Mouse (Mus musculus) inflammation-experienced regulatory T-cells, adult 6 months (primary cell): ENCODE results near the gene Rnf215. TPM values are rescaled to one million over a fixed set of nuclear protein-coding genes. Genes with fewer than 3 reads are reported as not detected.
"Not testable (repeated sequence)": the region's sequence is repeated elsewhere in the genome, so short reads cannot be mapped to it uniquely, and the experiment has no call there.

ENCODE experiments used
- ATAC-seq: one replicate; pipeline ENCODE4 v1.8.0; 2017
- polyA plus RNA-seq, 3 experiments: library from polyadenylated mRNA; unstranded; fragments of 100-300 nt; shearing (Covaris generic); gene quantifications; one replicate each; pipeline ENCODE4 v1.2.1; 2017

Rnf215 gene
- polyA plus RNA-seq = 10 to 100 TPM in 1 of 3 experiments, 1 to 10 TPM in 2; 7.5 to 10.4 (median 8.4) TPM

DNA sequence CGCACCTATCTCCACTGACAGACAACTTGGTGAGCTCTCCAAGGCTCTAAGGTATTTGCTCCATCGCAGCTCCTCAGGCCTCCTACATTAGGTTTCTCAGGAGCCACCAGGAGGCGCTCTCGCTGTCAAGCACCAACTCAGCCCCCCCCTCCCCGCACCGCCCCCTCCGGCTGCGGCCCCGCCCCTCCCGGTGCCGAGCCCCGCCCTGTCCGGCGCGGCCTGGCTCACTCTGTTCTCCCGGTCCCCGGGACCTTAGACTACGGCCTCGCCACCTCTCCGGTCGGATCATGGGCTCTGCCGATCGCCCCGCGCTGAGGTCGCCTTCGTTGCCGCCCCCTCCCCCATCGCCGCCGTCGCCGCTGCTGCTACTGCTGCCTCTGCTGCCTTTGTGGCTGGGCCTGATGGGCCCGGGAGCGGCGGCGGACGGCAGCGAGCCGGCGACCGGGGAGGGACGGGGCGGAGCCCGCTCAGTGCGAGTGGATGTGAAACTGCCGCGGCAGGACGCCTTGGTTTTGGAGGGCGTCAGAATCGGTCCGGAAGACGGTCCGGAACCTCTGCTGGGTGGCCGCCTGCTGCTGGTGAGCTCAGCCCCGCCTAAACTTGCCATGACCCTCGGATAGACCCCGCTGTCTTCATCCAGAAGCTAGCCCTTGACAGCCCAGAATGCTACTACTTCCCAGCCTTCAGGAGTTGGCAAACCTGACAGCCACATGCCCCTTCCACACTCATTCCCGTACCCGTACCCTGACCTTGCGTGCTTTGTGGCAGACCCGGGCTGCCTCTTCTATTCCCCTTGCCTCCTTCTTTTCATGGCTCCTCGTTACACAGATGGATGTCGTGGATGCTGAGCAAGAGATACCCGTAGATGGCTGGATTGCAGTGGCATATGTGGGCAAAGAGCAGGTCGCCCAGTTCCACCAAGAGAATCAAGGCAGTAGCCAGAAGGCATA, at the start of gene Rnf215:
Gene Rnf215 (plus strand): TSS at position 217 of the 950 bp plus-strand sequence.
- peak; percentile 82 for ATAC-seq

DNA sequence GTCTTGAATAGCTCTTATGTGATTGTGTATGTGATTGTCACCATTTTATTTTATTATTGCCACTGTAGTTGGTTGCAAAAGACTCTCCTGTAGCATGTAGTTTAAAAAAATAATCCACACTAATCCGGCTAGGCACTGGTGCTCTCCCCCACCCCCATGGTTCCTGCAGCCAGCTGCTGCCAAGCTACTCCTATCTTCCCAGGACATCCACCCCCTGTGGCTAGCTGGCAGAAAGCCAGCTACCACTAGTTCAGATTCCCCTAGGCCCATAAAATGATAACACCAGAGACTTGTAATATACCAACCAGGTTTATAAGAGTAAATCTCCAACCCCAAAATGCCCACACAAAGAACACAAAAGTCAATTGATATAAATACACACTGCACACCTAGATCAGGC, 48.8 kb upstream of the Rnf215 start:
- ATAC-seq = no peak

DNA sequence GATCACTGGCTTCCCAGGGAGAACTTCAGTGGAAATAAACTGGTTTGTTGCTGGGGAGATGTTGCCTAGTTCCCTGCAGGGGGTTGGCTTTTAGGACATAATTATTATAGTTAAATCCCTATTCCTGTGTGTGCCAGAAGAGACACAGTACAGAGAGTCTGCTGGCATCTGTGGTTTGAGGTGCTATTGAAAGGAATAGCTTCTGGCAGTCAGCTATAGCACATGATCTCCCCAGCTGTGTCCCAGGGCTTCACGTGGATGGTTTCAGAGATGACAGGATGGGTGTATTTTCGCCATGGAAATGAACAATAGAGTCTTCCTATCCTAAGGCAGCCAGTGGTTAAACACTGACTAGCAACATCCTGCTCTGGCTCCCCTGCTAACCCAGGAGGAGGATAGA, 47.7 kb upstream of the Rnf215 start:
- ATAC-seq = no peak

DNA sequence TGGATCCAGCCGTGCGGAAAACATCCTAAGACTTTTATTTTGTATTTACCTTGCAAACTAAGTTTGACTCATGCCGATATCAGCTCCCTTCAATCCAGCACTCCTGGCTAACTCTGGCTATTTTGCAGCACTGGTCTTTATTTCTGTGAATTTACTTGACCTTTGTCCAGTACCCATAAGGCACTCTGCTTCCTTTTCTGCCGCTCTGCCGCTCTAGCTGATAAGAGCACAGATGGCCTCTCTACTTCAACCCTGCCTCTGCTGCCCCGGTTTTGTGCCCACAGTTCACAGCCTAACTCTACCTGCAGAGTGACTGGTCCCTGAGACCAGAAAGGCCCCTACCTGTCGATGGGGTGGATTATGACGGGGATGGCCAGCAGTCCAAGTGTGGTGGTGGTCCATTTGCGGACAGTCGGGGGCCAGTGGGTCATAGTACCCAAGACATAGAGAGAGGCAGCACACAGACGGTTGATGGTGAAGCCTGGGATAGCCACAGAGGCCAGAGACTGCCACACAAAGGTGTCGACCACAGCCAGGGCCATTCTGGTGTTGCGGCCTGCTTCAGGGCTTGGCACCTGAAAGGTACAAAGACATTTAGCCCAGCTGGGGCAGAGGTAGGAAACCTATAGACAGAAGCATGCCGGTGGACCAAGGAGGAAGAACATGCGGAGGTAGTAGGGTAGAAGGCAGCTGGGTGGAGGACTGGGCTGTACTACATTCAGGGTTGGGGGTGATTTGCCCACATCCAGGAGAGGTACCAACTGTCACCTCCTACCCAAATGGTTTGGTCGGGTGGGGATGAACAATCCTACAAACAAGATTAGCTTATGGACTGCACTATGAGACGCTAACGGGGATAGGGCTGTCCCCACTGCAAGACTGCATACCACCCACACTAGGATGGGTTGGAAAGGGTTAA, 41.3 kb upstream of the Rnf215 start:
- ATAC-seq = no peak

DNA sequence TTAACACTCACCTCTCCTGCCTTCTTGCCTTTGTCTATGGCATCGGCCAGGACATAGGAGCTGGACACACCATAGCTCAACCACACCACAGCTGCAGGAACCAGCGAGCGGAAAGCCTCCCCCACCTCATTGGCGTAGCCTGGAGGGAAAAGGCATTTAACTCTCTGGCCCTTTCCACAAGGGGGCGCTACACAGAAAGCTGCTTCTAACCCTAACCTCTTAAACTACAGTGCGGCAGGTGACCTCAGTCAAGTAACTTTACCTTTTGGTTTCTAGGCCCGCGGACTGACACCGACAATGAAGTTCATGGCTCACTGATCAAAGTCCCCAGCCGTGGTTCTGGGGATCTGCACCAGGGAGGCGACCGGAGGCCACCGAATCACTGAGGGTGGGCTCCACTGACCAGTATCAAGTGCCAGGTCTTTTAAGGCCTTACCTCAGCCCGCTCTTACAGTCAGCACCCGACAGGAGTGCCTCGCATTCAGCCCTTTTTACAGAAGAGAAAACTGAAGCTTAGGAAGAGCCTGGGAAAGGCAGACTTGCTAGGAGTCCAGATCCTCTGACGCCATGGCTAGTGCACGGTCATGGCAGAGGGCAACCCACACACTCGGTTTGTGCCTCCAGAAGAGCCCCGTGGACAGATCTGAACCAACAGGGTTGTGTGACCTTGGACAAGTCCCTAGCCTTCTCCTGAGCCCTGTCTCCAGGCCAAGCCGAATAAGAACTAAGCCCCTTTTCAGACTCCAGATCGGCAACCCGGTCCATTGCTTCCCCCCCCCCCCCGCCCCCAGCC, 40.4 kb upstream of the Rnf215 start:
- ATAC-seq = peak; percentile 39

DNA sequence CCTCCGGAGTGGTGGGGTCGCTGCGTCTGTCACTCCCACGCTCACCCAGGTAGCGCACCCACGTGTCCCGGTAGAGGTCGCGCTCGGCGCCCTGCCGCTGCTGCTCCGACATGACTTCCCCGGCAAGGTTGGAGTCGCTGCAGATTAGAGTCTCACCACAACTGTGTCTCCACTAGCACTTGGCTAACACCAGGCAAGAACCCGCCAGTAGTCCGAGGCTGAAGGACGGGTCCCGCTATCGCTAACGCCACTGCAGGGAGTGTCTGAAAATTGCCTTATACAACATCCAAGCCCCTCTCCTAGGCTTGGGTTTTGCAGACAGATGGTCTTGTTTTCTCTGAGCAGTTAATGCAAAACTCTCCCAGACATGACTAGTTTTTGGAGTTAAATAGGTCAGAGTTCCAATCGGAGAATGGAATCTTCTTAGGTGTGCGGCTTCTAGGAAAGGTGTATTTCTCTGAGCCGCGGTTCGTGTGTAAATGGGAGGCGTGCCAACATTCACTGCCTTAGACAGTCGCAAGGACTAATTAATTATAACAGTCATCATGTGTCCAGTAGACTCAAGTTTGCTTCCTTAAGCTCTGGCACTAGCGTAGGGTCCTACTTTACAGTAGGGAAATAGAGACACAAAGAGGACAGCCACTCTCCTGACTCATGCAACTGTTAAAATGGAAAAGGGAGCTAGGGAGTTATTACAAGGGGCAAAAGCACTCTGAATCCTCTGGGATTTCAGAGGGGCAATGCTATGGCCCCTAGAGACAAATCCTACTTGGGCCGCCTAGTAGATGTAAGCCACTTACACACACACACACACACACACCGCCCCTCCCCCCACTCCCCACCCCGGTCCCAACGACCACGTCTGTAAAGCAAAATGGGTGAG, 39.6 kb upstream of the Rnf215 start, which contains the start of gene Mtfp1:
Gene Mtfp1 (minus strand): TSS at position 275 of the 883 bp plus-strand sequence.
- peak; percentile 31 for ATAC-seq

DNA sequence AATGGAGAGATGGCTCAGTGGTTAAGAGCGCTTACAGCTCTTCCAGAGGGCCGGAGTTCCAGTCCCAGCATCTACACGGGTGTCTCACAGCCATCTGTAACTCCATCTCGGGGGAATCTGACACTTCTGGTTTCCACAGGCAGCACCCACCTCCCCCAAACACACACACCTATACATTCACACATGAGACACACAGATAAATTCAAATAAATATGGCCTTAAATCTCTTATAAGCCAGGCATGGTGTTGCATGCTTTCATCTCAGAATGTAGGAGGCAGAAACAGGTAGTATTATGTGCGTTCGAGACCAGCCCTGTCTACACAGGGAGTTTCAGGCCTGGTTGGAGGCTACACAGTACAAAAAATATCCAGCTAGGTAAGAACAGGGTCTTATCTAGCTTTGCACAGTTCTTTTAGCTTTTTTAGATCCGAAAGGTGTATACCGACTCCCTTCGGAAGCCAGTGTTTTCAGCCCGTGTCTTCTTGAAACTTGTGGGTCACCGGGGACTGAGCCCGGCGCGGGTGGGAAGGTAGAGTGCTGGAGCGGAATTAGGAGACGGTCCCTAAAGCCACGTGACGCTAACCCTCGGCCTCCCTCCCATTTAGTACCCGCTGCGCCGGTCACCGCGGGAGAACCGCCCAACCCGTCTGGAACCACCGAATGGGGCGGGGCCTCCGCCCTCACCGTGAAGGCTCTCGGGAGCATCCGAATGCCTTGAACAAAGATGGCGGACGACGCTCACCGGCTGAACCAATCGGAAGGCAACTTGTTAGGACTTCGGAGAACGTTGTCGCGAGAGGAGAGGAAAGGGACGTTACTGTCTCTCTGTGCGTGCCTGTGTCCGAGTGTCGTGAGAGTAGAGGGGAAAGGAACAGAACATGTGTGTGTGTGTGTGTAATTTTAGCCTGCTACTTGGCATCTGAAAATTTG, 38.7 kb upstream of the Rnf215 start:
- ATAC-seq = peak; percentile 90

DNA sequence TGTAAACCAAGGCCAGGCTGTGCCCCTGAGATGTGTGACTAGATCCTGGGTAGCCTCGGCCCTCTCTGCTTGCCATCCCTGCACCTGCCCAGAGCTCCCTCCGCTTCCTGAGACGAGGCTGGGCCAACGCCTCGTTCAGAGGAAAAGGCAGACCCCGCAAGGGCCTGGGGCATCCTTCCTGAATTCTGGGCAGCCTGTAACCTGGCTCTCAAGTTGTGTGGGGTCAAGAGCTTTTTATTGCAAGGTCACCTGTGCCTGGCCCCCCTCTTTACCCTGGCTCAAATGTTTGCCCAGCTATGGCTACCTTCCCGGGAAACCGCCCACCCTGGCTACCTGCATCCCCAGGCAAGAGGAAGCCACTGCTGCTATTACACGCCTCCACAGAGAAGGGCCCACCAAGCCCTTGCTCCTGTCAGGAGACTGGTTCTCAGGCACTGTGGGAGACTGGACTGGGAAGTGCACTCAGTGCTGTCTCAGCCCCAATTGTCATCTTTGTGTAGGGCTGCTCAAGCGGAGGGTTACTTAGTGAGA, 37.8 kb upstream of the Rnf215 start:
- ATAC-seq = no peak

DNA sequence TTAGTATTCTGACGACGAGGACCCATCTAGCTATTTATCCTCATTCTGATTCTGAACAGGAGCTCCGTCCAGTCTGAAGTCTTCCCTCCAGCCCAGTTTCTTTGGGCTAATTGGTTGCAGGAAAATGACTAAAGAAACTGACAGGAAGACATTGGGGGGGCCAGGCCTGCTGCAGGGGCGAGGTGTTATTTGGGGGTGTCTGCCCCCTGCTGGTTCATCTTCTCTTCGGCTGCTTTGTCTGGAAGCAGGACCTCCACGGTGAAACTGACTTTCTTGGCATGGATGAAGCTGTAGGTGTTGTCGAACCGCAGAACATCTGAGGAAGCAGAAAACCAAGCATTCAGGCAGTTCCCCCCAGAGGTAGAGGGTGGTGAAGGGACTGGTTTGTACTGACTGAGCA, 36.9 kb upstream of the Rnf215 start:
- ATAC-seq = no peak

DNA sequence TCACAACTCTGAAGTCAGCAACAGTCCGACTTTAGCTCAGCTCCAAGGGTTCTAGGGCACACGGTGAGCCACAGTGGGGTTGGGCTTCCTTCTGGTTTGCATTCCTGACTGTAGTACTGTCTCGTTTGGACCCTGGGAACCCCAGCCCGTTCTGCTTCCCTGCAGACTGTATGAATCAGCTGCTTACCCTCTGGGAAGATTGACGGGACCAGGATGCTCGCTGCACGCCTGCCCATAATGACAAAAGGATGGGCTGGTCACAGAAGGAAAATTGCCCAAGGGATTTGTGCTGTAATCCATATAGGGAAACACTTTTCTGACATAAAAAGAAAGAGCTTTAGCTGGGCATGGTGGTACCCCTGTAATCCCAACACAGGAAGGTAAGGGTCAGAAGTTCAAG, 36.2 kb upstream of the Rnf215 start:
- no peak for ATAC-seq

DNA sequence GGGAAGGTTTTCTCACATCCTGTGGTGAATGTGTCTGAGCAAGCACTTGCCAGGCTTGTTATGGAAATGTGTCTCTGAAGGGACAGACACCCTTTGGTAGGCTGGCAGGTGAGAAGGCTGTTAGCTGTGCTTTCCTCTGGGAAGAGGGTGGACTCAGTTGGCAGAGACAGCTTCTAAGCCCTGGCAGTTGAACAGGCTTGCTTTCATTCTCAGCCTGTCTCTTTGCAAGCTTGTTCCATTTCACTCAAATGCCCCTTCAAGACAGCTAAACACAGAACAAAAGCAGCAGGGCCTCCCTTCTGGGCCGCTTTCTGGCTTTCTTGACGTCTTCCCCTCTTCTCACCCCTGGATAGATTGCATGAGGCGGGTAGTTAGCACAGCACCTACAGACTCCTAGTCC, 35.6 kb upstream of the Rnf215 start:
- ATAC-seq = no peak

DNA sequence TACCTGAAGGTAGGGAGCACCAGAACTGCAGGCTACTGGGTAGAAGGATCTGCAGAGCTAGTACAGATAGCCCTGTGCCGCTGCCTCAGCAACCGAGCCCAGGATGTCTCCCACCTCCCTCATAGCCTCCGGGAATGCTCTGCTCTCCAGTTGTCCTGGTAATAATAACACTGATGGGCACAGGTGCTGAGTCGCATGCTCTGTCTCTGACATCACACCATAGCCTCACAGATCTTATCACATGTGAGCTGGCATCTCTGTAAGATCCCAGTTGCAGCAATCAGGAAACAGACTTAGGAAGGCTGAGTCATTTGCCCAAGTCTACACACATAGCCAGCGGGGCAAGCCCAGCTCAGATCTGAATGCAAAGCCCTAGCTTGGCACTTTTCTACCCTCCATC, 33.2 kb upstream of the Rnf215 start:
- ATAC-seq = no peak

DNA sequence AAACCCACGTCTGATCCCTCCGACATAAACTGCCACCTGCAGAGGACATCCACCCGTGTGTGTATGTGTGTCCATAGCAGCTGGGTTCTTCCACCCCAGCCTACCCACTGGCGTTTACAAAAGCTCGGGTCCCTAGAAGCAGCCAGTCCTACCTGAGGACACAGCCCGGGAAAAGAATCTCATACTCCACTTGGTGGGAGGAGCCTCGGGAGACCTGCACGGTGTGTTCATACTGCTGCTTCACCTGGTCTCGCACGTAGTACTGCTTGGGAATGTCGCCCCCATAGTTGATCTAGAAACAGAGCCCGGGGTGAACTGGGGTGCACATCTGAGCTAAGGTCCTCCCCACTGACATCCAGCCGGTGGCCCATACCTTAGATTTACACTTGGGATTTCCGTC, 31.5 kb upstream of the Rnf215 start:
- ATAC-seq = no peak

DNA sequence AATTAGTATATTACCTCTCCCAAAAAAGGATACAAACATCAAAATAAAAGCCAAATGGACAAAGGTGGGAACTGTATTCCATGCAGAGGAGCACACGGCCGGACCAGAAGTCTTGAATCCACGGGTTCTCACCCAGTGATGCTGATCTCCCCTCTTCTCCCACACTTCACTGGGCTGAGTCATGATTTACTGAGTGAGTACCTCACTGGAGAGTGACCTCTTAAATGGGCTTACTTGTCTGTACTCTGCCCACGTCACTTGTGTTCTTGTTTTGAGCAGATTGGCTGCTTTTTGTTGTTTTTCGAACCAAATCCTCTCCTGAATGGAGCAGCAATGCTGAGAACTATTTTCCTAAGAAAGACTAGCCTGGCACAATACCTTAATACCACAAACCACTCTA, 30.0 kb upstream of the Rnf215 start:
- ATAC-seq = no peak

DNA sequence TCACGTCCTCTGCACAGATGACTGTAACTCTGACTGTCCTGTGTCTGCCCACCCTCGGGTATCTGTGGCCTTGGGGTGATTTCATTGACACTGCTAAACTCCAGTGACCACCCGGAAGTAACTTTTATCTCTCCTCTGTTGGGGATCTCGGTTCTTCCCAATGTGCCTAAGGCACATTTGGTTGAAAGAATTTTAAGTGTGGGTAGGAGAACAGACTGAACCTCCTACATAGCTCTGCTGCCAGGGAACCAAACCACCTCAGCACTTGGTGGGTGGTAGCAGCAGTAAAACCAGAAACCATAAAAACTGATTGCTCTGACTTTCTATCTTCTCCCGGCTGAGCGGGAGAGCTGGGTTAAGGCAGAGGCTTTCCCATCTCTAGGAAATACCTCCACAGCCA, 29.6 kb upstream of the Rnf215 start:
- no peak for ATAC-seq

DNA sequence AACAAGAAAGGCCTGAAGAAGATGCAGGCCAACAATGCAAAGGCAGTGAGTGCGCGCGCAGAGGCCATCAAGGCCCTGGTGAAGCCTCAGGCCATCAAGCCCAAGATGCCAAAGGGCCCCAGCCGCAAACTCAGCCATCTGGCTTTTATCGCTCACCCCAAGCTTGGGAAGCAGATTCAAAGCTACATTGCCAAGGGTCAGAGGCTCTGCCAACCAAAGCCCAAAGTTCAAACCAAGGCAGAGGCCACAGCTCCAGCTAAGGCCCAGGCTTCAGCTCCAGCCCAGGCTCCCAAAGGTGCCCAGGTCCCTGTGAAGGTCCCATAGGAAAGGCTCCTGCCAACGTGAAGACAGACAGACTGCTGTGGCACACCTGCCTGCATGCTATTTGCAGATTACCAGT, 27.1 kb upstream of the Rnf215 start:
- not testable (repeated sequence) for ATAC-seq

DNA sequence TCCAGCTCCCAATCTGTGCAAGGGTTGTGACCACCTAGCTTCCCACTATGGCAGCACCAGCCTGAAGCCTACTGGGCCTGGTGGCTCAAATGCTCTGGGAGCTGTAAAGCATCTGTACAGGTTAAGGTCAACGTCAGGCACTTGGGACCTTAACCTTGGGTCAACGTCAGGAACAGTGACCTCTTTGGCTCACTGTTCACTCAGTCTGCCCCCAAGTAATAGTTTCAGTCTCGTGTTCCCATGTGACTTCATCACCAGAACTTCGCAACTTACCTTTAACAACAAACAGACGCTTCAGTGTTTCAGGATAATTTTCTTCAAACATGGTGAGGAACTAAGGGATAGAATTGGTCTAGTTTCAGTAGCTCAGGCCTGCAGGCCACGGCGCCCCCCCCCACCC, 26.3 kb upstream of the Rnf215 start:
- no peak for ATAC-seq

DNA sequence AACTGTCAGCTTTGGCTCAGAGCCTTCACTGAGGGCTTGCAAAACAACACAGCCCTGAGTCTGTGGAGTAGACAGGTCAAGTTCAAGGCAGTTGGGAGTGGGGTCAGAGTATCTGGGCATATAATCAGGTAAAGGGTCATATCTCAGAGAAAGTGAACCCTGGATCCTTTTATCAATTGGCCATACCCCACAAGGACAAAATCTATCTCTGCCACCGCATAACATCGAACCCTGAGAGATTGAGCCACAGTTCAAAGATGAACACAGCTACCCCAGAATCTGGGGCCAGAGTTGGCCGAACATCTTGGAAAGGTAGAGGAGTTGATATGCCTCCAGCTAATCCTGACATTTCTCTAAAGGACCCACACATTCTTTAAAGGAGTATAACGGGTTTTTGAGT, 23.0 kb upstream of the Rnf215 start:
- ATAC-seq = no peak

DNA sequence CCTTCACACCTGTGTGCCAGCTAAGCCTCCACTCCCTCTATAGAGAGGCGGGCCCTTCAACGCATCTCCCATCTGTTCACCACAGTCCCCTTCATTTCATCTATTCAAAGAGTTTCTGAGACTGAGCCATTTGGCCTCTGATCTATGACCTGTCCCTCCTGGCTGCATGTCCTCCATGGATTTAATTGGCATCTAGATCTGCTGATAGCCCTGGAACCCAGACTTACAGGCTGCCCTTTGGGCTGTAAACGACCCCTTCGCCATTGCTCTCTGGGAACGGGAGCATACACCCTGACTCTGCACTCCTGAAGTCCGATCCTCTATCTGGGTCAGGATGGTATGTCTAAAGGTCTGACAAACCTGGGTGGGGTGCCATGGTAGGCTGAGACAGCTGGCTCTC, 22.1 kb upstream of the Rnf215 start:
- no peak for ATAC-seq

DNA sequence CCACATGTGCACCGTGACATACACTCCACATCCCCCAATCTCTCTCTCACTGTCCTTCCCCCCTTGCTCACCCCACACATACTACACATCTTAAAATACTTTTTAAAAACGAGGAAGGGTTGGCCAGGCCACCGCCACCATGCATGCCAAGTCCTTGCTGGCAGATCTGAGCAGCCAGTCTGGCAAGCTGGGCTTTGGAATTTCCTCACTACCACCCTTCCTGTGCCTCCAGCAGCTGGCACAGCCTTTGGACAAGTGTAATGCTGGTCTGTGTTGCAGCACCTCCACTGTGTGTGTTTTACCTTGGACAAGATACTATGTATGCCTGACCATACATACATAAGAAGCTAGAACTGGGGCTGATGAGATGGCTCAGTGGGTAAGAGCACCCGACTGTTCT, 21.5 kb upstream of the Rnf215 start:
- ATAC-seq = no peak
